Mouse (Mus musculus) stomach, postnatal 0 days (tissue): ENCODE measurements at regions not wholly inside any gene's neighbourhood (a gene's known extent, or its start where the extent isn't known, plus 50 kb on each side); places are given as distances from the start of the nearest gene placed in this dataset.
A peak's percentile ranks its signal among the peaks of the same experiment; 100 is the strongest.
"Not testable (repeated sequence)": the region's sequence is repeated elsewhere in the genome, so short reads cannot be mapped to it uniquely, and the experiment has no call there.

ENCODE experiments used
- ATAC-seq: fragments of 200-750 bp; cut with Nextera tagmentation; 2 replicates; pipeline ENCODE4 v1.8.0; 2017; ENCODE audit not compliant: low FRiP score, low TSS enrichment
- DNase-seq: peaks from one replicate; pipeline ENCODE4 v3.0.0-alpha.2; 2016; ENCODE audit warnings: low spot score
- H3K27ac ChIP-seq: fragments of 300-500 bp; sonication (generic); replicated peaks from 2 replicates; pipeline ENCODE4 v1.5.1; 2014; ENCODE audit warnings: mild to moderate bottlenecking, control low read depth
- H3K27me3 ChIP-seq: fragments of 300-500 bp; sonication (generic); 2 replicates; pipeline ENCODE4 v1.6.1; 2014; ENCODE audit warnings: low read length; ENCODE audit not compliant: control insufficient read depth, insufficient read depth
- H3K36me3 ChIP-seq: fragments of 300-500 bp; sonication (generic); 2 replicates; pipeline ENCODE4 v1.6.1; 2014; ENCODE audit warnings: low read length, mixed read lengths; ENCODE audit not compliant: control insufficient read depth, insufficient read depth
- H3K4me1 ChIP-seq: fragments of 300-500 bp; sonication (generic); replicated peaks from 2 replicates; pipeline ENCODE4 v1.6.1; 2014; ENCODE audit warnings: antibody characterized with exemption; ENCODE audit not compliant: control insufficient read depth, insufficient read depth
- H3K4me2 ChIP-seq: fragments of 300-500 bp; sonication (generic); replicated peaks from 2 replicates; pipeline ENCODE4 v1.6.1; 2014; ENCODE audit warnings: low read depth, mild to moderate bottlenecking, control low read depth, moderate library complexity
- H3K4me3 ChIP-seq: fragments of 300-500 bp; sonication (generic); 2 replicates; pipeline ENCODE4 v1.5.1; 2014; ENCODE audit warnings: low read depth, low read length, control low read depth
- H3K9ac ChIP-seq: fragments of 300-500 bp; sonication (generic); 2 replicates; pipeline ENCODE4 v1.6.1; 2014; ENCODE audit warnings: mild to moderate bottlenecking, low read length, control low read depth, mixed read lengths
- H3K9me3 ChIP-seq: fragments of 300-500 bp; sonication (generic); 2 replicates; pipeline ENCODE4 v1.6.1; 2016; ENCODE audit warnings: low read length; ENCODE audit not compliant: control insufficient read depth
- CTCF ChIP-seq: IDR thresholded peaks from 2 replicates; pipeline ENCODE4 v1.5.1; 2016; ENCODE audit warnings: antibody characterized with exemption, low read depth, mild to moderate bottlenecking, moderate library complexity
- EP300 ChIP-seq: optimal IDR thresholded peaks from 2 replicates; pipeline ENCODE3; 2016; ENCODE audit warnings: antibody characterized with exemption
- WGBS: fragments of 180-500 bp; shearing (Covaris S2); extraction: QIAGEN DNeasy Blood & Tissue Kit; methylation state at CpG from one replicate; pipeline ENCODE4 v1.1.7; 2014; 5-methylcytosine and 5-hydroxymethylcytosine counted together

DNA sequence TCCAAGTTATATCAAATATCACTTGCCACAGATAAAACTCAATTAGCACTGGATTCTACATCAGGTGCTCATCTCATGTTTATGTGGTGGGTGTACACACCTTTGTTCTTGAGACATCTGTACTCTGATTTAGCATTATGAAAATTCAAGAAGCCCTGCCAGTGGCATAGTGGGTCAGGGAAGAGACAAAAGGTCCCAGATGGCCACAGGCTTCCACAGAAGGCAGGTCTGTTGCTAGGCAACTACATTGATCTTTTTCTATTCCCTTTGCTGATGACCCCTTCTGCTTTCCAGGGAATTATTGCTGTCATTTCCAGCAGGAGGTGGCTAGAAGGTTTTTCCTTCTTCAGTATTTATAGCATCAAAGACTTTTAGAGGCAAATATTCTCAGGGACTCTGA, 1396.7 kb upstream of the 1700008P02Rik start:
- Histone ChIP-seq H3K36me3 (no peaks in the 10 kb centered on the region), H3K27ac (no peak overlapping the region), H3K9me3 (no peaks in the 10 kb centered on the region), H3K4me2 (no peak overlapping the region), H3K4me3 (no peak overlapping the region), H3K27me3 (no peaks in the 10 kb centered on the region), H3K4me1 (no peaks in the 10 kb centered on the region), H3K9ac (no peak overlapping the region)
- ATAC-seq = no peak
- DNase-seq = no peak
- TF ChIP-seq EP300 (no peak), CTCF (no peak)

DNA sequence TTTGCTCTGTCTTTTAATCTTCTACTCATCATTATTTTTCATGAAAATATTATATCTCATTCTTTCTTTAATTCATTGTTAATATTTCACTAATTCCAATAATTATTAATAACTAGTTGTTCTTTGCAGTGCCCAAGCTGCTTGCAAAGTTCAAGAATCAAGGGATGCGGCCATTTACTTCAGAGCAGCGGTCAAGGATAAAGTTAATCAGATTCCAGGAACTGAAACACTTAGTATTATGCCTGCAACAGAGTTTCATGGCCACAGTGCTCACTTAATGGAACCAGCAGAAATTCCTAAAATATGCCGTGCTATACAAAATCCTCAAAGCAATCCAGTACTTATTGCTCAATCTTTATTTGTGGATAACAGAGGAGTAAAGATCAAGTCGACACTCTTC, 1389.7 kb upstream of the 1700008P02Rik start:
- Histone ChIP-seq H3K27me3 (no peaks in the 10 kb centered on the region), H3K9me3 (no peaks in the 10 kb centered on the region), H3K9ac (no peak overlapping the region), H3K4me2 (no peak overlapping the region), H3K27ac (no peak overlapping the region), H3K4me1 (no peaks in the 10 kb centered on the region), H3K36me3 (no peaks in the 10 kb centered on the region), H3K4me3 (no peak overlapping the region)
- no peak for ATAC-seq
- no peak for TF ChIP-seq CTCF
- no peak for TF ChIP-seq EP300
- 84% methylated on average over 4 of the region's 4 CpGs for WGBS
- no peak for DNase-seq

DNA sequence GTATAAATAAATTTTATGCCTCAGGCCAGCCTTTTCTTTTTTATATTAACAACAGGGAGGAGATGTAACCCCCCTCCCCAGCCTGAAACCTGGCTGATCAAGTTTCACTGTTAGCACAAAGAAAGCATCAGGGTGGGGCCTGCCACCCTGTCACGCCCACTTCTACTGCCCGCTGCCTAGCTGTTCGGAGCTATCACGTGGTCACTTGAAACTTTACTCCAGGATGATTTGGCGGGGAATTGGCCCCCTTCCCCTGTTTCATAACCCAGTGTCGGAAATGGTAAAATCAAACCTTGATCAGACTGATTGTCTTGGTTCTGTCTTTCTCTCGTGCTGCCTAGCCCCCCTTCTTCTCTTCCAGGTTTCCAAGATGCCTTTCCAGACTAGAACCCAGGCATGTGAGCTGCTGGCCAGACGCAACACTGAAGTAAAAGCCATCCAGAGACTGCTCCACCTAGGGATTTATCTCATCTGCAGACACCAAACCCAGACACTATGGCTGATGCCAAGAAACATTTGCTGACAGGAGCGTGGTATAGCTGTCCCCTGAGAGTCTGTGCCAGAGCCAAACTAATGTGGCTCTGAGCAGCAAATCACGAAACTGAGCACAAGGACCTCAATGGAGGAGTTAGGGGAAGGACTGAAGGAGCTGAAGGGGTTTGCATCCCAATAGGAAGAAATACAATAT, 1386.6 kb upstream of the 1700008P02Rik start:
- WGBS = 51% methylated on average over 10 of the region's 10 CpGs
- no peak overlapping the region for H3K4me2 ChIP-seq

DNA sequence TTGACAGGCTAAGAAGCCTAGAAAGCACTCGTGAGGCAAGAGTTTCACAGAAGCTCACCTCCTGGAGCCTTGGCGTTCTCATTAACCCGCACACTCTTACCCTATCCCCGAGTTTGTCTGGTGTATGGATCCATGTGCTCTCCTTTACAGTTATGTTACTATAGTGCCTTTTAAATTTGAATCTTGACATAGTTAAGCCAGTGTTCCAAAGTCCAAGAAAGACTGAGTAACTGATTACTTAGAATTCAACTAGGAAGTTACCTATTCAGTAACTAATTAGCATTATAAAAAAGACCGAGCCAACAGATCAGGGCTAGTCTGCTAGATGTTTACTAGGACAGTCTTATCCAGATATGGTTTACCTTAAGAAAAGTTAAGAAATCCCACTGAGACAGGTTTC, 1386.0 kb upstream of the 1700008P02Rik start:
- WGBS = 72% methylated on average over 5 of the region's 5 CpGs
- DNase-seq (no peak), ATAC-seq (no peak)
- TF ChIP-seq EP300 = no peak
- no peak for TF ChIP-seq CTCF
- Histone ChIP-seq H3K27me3 (no peaks in the 10 kb centered on the region), H3K27ac (no peak overlapping the region), H3K9ac (no peak overlapping the region), H3K9me3 (no peaks in the 10 kb centered on the region), H3K4me3 (no peak overlapping the region), H3K4me2 (no peak overlapping the region), H3K4me1 (no peaks in the 10 kb centered on the region), H3K36me3 (no peaks in the 10 kb centered on the region)

More for the DNA sequence above, 1386.6 kb upstream of the 1700008P02Rik start:
- Histone ChIP-seq H3K4me3 (no peak overlapping the region), H3K9ac (no peak overlapping the region), H3K27ac (no peak overlapping the region), H3K9me3 (no peaks in the 10 kb centered on the region), H3K27me3 (no peaks in the 10 kb centered on the region), H3K36me3 (no peaks in the 10 kb centered on the region), H3K4me1 (no peaks in the 10 kb centered on the region)
- peak; percentile 15 for DNase-seq
- no peak for TF ChIP-seq EP300
- no peak for TF ChIP-seq CTCF
- no peak for ATAC-seq

DNA sequence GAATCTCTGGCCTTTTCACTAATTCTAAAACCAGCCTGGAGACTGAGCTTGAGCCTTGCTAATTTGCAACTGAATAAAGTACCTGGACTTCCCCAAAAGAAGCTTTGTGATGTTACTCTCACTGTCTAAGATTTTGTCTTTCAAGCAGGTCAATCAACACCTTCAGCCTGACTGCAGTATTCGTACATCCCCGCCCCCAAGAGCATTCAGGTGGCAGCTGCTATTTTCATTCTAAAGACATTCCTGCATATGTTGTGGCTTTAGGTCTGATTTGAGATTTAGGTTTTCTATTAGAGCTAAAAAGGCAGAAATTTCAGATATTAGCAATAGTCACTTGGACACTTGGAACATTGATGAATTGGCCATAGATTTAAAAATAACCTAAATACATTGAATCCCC, 1385.4 kb upstream of the 1700008P02Rik start:
- not testable (repeated sequence) for H3K4me3 ChIP-seq, H3K27ac ChIP-seq, H3K4me1 ChIP-seq, ATAC-seq, DNase-seq, H3K9ac ChIP-seq, H3K36me3 ChIP-seq, H3K9me3 ChIP-seq, H3K27me3 ChIP-seq, H3K4me2 ChIP-seq
- WGBS = 88% methylated on average over 2 of the region's 2 CpGs

DNA sequence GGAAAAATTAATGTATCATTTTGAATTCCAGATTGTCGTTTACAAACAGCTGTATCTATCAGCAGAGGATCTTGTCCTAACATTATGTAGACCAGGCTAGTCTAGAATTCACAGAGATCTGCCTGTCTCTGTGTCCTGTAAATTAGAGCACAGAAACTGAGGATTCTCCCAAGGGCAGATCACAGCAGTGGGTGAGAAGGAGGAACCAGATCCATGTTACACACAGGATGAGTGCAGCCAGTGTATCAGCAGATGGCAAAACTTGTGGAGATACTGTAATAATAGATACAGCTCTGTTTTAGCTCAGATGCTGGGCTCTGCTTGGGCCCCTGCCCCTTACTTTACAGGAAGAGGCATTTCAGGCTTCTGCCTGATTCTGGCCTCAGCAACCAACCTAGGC, 1384.0 kb upstream of the 1700008P02Rik start:
- WGBS = 85% methylated on average over 1 of the region's 1 CpGs

More for the DNA sequence above, 1384.0 kb upstream of the 1700008P02Rik start:
- no peak overlapping the region for H3K4me3 ChIP-seq
- no peaks in the 10 kb centered on the region for H3K9me3 ChIP-seq
- H3K4me2 ChIP-seq = no peak overlapping the region
- H3K36me3 ChIP-seq = no peaks in the 10 kb centered on the region
- no peaks in the 10 kb centered on the region for H3K27me3 ChIP-seq
- H3K9ac ChIP-seq = no peak overlapping the region
- H3K27ac ChIP-seq = no peak overlapping the region
- H3K4me1 ChIP-seq = no peaks in the 10 kb centered on the region
- ATAC-seq (no peak), DNase-seq (no peak)
- TF ChIP-seq CTCF (no peak), EP300 (no peak)
